In the genomic region with DNA sequence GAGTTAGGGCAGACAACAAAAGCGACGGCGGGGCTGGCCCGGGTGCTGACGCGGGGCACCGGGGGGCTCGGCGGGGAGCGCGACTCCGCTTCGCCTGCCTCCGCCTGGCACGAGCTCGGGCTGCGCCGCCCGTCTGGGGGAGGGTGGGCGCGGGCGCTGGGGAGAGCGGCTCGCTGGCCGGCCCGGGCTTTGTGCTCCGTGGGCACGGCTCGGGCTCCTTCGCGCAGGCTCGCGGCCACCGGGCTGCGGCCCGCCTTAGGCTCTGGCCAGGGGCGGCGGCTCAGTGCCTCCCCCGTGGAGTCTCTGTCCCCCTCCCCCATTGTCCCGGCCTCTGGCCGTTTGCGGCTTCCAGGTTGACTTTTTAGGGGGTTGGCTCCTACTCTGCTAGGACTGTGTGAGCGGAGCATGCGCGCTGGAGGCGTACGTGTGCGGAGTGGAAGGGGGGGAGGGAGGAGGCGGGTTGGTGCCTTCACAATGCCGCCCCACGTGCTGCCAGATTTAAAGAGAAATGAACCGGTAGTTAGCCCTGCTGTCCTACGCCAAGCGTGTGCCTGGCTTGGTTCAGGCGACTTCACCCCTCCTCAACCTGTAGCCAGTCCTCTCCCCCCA, we compare ENCODE assay signal across 8 mouse cellular contexts. TPM values are rescaled to one million over a fixed set of nuclear protein-coding genes. Genes with fewer than 3 reads are reported as not detected.
DNase-seq lines count a peak whose midpoint lies in the region; ATAC-seq and TF ChIP-seq lines count a peak whose summit lies in the region.

No protein-coding gene starts in this region.

- H3K9ac ChIP-seq in heart, embryonic 11.5 days (ENCODE audit: low read depth, low read length) = peak overlapping the region; percentile 99
- H3K9ac ChIP-seq in kidney, embryonic 16.5 days (replicated peaks; ENCODE audit: low read length) = peak overlapping the region; percentile 98
- peak overlapping the region; percentile 98 for H3K9ac ChIP-seq in liver, adult 2 months (ENCODE audit: low read depth, low read length)

- H3K79me3 ChIP-seq in C2C12 (ENCODE audit: low read depth) = peaks cover 48% of the 10 kb centered on the region

- H3K4me1 ChIP-seq in erythroblast, embryonic 14.5 days (ENCODE audit: control insufficient read depth) = peaks cover 24% of the 10 kb centered on the region
- peaks cover 14% of the 10 kb centered on the region; the same call in 1 of the 2 replicates for H3K4me1 ChIP-seq in heart, embryonic 11.5 days (ENCODE audit: control insufficient read depth, insufficient read depth, low read length)
- peaks cover 8% of the 10 kb centered on the region for H3K4me1 ChIP-seq in kidney, embryonic 16.5 days (ENCODE audit: insufficient read depth, low read length)
- H3K4me1 ChIP-seq in liver, adult 2 months (ENCODE audit: control insufficient read depth, insufficient read depth, low read length) = peaks cover 6% of the 10 kb centered on the region

- H3K4me3 ChIP-seq in C2C12 (ENCODE audit: insufficient read depth, poor library complexity, severe bottlenecking) = peak overlapping the region; percentile 95
- H3K4me3 ChIP-seq in erythroblast, embryonic 14.5 days (replicated peaks) = peak overlapping the region; percentile 96
- peak overlapping the region; percentile 98 for H3K4me3 ChIP-seq in heart, embryonic 11.5 days (ENCODE audit: low read depth, low read length)
- H3K4me3 ChIP-seq in kidney, embryonic 16.5 days (ENCODE audit: low read length) = peak overlapping the region; percentile 97
- H3K4me3 ChIP-seq in liver, adult 2 months (ENCODE audit: insufficient read depth, low read depth, low read length) = peak overlapping the region; percentile 93
- H3K4me3 ChIP-seq in myocyte = peak overlapping the region; percentile 42

- peak; percentile 38 for TF ChIP-seq POLR2A in brain, embryonic 14.5 days (IDR thresholded peaks at IDR 0.05; ENCODE audit: borderline replicate concordance, extremely low read depth, insufficient read depth, insufficient read length, poor library complexity, severe bottlenecking)
- TF ChIP-seq POLR2A in liver, adult 2 months (IDR thresholded peaks at IDR 0.05; ENCODE audit: extremely low read depth, insufficient read depth, low read length) = peak; percentile 51
- peak; percentile 63 for TF ChIP-seq POLR2A in myocyte (IDR thresholded peaks at IDR 0.05; ENCODE audit: insufficient read length, low read depth)

- peak; percentile 98 for DNase-seq in brain, embryonic 14.5 days (ENCODE audit: low read depth)
- DNase-seq in liver, adult 2 months (ENCODE audit: extremely low read depth, low read depth, low spot score) = peak; percentile 94
- DNase-seq in splenic B cell, adult 2 months (ENCODE audit: low read depth, low spot score) = peak; percentile 97

- peak; percentile 87 for ATAC-seq in heart, embryonic 11.5 days (replicated peaks; ENCODE audit: insufficient number of reproducible peaks, low FRiP score, low TSS enrichment)
- peak; percentile 93 for ATAC-seq in kidney, embryonic 16.5 days (ENCODE audit: low FRiP score, low TSS enrichment)

- H3K79me2 ChIP-seq in C2C12 (ENCODE audit: control insufficient read depth, insufficient read depth) (peaks cover 59% of the 10 kb centered on the region), myocyte (ENCODE audit: control insufficient read depth, insufficient read depth) (peaks cover 49% of the 10 kb centered on the region)
- peaks cover 7% of the 10 kb centered on the region; the same call in 1 of the 2 replicates for H3K79me2 ChIP-seq in liver, adult 2 months (ENCODE audit: control insufficient read depth, insufficient read depth, low read length)

- no peaks in the 10 kb centered on the region for H3K36me3 ChIP-seq in C2C12 (ENCODE audit: control insufficient read depth, insufficient read depth)
- H3K36me3 ChIP-seq in erythroblast, embryonic 14.5 days (ENCODE audit: control insufficient read depth) = no peaks in the 10 kb centered on the region
- no peaks in the 10 kb centered on the region for H3K36me3 ChIP-seq in heart, embryonic 11.5 days (ENCODE audit: control insufficient read depth, insufficient read depth, low read length)
- H3K36me3 ChIP-seq in kidney, embryonic 16.5 days (ENCODE audit: insufficient read depth, low read length) = no peaks in the 10 kb centered on the region
- H3K36me3 ChIP-seq in liver, adult 2 months (ENCODE audit: control insufficient read depth, insufficient read depth, low read length) = no peaks in the 10 kb centered on the region
- no peaks in the 10 kb centered on the region for H3K36me3 ChIP-seq in myocyte (ENCODE audit: control insufficient read depth, insufficient read depth)
- H3K36me3 ChIP-seq in splenic B cell, adult 2 months (ENCODE audit: control insufficient read depth, insufficient read depth, low read length, poor library complexity, severe bottlenecking) = no peaks in the 10 kb centered on the region

- TF ChIP-seq CTCF in C2C12 (IDR thresholded peaks at IDR 0.05; ENCODE audit: control insufficient read depth, insufficient read depth, insufficient read length) = no peak
- TF ChIP-seq CTCF in brain, embryonic 14.5 days (IDR thresholded peaks at IDR 0.05; ENCODE audit: borderline replicate concordance, extremely low read depth, insufficient read depth, insufficient read length) = no peak
- no peak for TF ChIP-seq CTCF in liver, adult 2 months (IDR thresholded peaks at IDR 0.05; ENCODE audit: low read depth, low read length)

- under 1% methylated on average over 52 of the region's 55 CpGs for WGBS in heart, embryonic 11.5 days (ENCODE audit: insufficient replicate concordance)
- 0% methylated on average over 54 of the region's 55 CpGs for WGBS in kidney, embryonic 16.5 days
- under 1% methylated on average over 52 of the region's 55 CpGs for WGBS in liver, adult 2 months

- H3K27me3 ChIP-seq in C2C12 (ENCODE audit: control insufficient read depth, insufficient read depth, insufficient read length) (no peaks in the 10 kb centered on the region), myocyte (ENCODE audit: control insufficient read depth, insufficient read depth, insufficient read length) (no peaks in the 10 kb centered on the region)
- H3K27me3 ChIP-seq in erythroblast, embryonic 14.5 days (ENCODE audit: control insufficient read depth) = no peaks in the 10 kb centered on the region
- no peaks in the 10 kb centered on the region for H3K27me3 ChIP-seq in heart, embryonic 11.5 days (ENCODE audit: control insufficient read depth, insufficient read depth, low read length)
- no peaks in the 10 kb centered on the region for H3K27me3 ChIP-seq in kidney, embryonic 16.5 days (ENCODE audit: insufficient read depth, low read length)
- no peaks in the 10 kb centered on the region for H3K27me3 ChIP-seq in liver, adult 2 months (ENCODE audit: control insufficient read depth, insufficient read depth, low read length)
- no peaks in the 10 kb centered on the region for H3K27me3 ChIP-seq in splenic B cell, adult 2 months (ENCODE audit: control insufficient read depth, insufficient read depth, low read length, poor library complexity, severe bottlenecking)

- peak overlapping the region; percentile 77 for H3K4me2 ChIP-seq in heart, embryonic 11.5 days
- H3K4me2 ChIP-seq in kidney, embryonic 16.5 days (replicated peaks; ENCODE audit: low read depth, low read length) = peak overlapping the region; percentile 76
- H3K4me2 ChIP-seq in myocyte (ENCODE audit: low read depth) = peak overlapping the region; percentile 80

- peak overlapping the region; percentile 83 for H3ac ChIP-seq in C2C12 (ENCODE audit: control insufficient read depth, insufficient read length, low read depth)
- H3ac ChIP-seq in myocyte (ENCODE audit: control insufficient read depth, insufficient read length) = peak overlapping the region; percentile 93

- H3K9me3 ChIP-seq in erythroblast, embryonic 14.5 days (ENCODE audit: control insufficient read depth, low read length) = no peaks in the 10 kb centered on the region
- H3K9me3 ChIP-seq in heart, embryonic 11.5 days (replicated peaks; ENCODE audit: control insufficient read depth, low read length) = no peaks in the 10 kb centered on the region
- no peaks in the 10 kb centered on the region for H3K9me3 ChIP-seq in kidney, embryonic 16.5 days (ENCODE audit: low read length)

- H3K27ac ChIP-seq in heart, embryonic 11.5 days (ENCODE audit: low read depth, low read length) = peak overlapping the region; percentile 100
- H3K27ac ChIP-seq in kidney, embryonic 16.5 days (ENCODE audit: low read length) = peak overlapping the region; percentile 99
- H3K27ac ChIP-seq in liver, adult 2 months (replicated peaks; ENCODE audit: insufficient read depth, low read depth, low read length) = peak overlapping the region; percentile 91

TF ChIP-seq in C2C12, 6 proteins besides CTCF, POLR2A, EP300 and RAD21 (continues in another document):
- TF ChIP-seq MAX (IDR thresholded peaks at IDR 0.05) (peak; percentile 98), FOSL1 (IDR thresholded peaks at IDR 0.05; ENCODE audit: insufficient read depth, low read length, poor library complexity, severe bottlenecking) (no peak), MYOD1 (IDR thresholded peaks at IDR 0.05; ENCODE audit: control insufficient read depth, insufficient read length, low read depth) (no peak), USF1 (IDR thresholded peaks at IDR 0.05; ENCODE audit: low read depth) (peak; percentile 76)

TF ChIP-seq in myocyte, 11 proteins besides CTCF, POLR2A, EP300 and RAD21 (continues in another document):
- TF ChIP-seq SRF (IDR thresholded peaks at IDR 0.05; ENCODE audit: control insufficient read depth, insufficient read length, low read depth) = no peak
- TF ChIP-seq MAX (IDR thresholded peaks at IDR 0.05; ENCODE audit: low read depth) = peak; percentile 85
- TF ChIP-seq POLR2AphosphoS2 (IDR thresholded peaks at IDR 0.05; ENCODE audit: insufficient read length, low read depth) = peak; percentile 81
- no peak for TF ChIP-seq CEBPB (IDR thresholded peaks at IDR 0.05; ENCODE audit: insufficient read depth, poor library complexity, severe bottlenecking)

RNA-seq across cellular contexts. Expression of a gene that starts 1.1 kb away (rescaled TPM):
- polyA plus RNA-seq in C2C12 (2012; fragmentation: generic; extraction: Trizol) (8.1 TPM), myocyte (2012; fragmentation: generic; extraction: Trizol) (13.2 TPM)
- 48.5 and 52.2 TPM in 2 replicates for polyA plus RNA-seq in brain, embryonic 14.5 days (2012; rRNA removed)
- polyA plus RNA-seq in erythroblast, embryonic 14.5 days (2012) = 1.4 and 1.5 TPM in 2 replicates
- polyA plus RNA-seq in heart, embryonic 11.5 days (2014; fragmentation: Nextera tagmentation; extraction: Ambion mirVana) = 68.3 and 68.8 TPM in 2 replicates
- polyA plus RNA-seq in kidney, embryonic 16.5 days (2015; fragmentation: Nextera tagmentation; extraction: Ambion mirVana) = 65.8 and 67.1 TPM in 2 replicates
- 22.4 and 26.6 TPM in 2 replicates for total RNA-seq in liver, adult 2 months (2014; rRNA removed)
- polyA plus RNA-seq in liver, adult 2 months (2012; rRNA removed) = 8.2 and 9.3 TPM in 2 replicates

RNA-seq across cellular contexts. Expression of a gene that starts 57.9 kb away (rescaled TPM):
- polyA plus RNA-seq in C2C12 (2012; fragmentation: generic; extraction: Trizol) (not detected), myocyte (2012; fragmentation: generic; extraction: Trizol) (0.02 TPM)
- polyA plus RNA-seq in brain, embryonic 14.5 days (2012; rRNA removed) = 0.08 and 0.19 TPM in 2 replicates
- 0.07 and 0.14 TPM in 2 replicates for polyA plus RNA-seq in erythroblast, embryonic 14.5 days (2012)
- polyA plus RNA-seq in heart, embryonic 11.5 days (2014; fragmentation: Nextera tagmentation; extraction: Ambion mirVana) = 0.17 TPM in 1 of 2 replicates, not detected in the other
- polyA plus RNA-seq in kidney, embryonic 16.5 days (2015; fragmentation: Nextera tagmentation; extraction: Ambion mirVana) = 0.27 and 0.32 TPM in 2 replicates
- total RNA-seq in liver, adult 2 months (2014; rRNA removed) = under 0.01 and 0.13 TPM in 2 replicates
- 0.06 and 0.25 TPM in 2 replicates for polyA plus RNA-seq in liver, adult 2 months (2012; rRNA removed)

Comparison
In these comparisons a context has a peak if more than half of its experiments do, and no peak if none do; other contexts are left out.
1. Peak in every context shown above with its lines: DNase-seq, ATAC-seq, H3K4me3 ChIP-seq and H3K27ac ChIP-seq.
2. H3K4me3 ChIP-seq: peak in every context shown above with its lines; median percentile 98 in heart, embryonic 11.5 days; 97 in kidney, embryonic 16.5 days; 96 in erythroblast, embryonic 14.5 days; 95 in C2C12; 93 in liver, adult 2 months; 42 in myocyte.